Mouse (Mus musculus): Measurements from ENCODE around the gene Foxn3.

GRCm38 (mm10) chr12:99570197-99570956, 7.0 kb upstream of the Foxn3 start:
- TF ChIP-seq CTCF (IDR thresholded peaks at IDR 0.05) (no peak), EP300 (IDR thresholded peaks at IDR 0.05) (no peak)
